Mouse (Mus musculus) skeletal muscle tissue, adult 2 months (tissue): ENCODE data around the gene Pygo2.

Experiments
- DNase-seq: peaks from one replicate; pipeline ENCODE4 v3.0.0-alpha.2; 2012; ENCODE audit warnings: low read depth, low spot score

Gene Pygo2

GRCm38 (mm10) chr3:89392871-89393311 is 37.1 kb upstream of the Pygo2 start:
- DNase-seq, result no peak

- peak; percentile 97 for DNase-seq
Observed at GRCm38 (mm10) chr3:89393605-89394004, 36.4 kb upstream of the Pygo2 start.

- DNase-seq, result peak; percentile 87
Observed at GRCm38 (mm10) chr3:89394006-89394893, 35.8 kb upstream of the Pygo2 start, which contains the start of gene Zbtb7b. TSS of gene Zbtb7b (minus strand) at chr3:89394776.

GRCm38 (mm10) chr3:89394894-89395256 is 35.1 kb upstream of the Pygo2 start:
- DNase-seq, result peak; percentile 84

DNA sequence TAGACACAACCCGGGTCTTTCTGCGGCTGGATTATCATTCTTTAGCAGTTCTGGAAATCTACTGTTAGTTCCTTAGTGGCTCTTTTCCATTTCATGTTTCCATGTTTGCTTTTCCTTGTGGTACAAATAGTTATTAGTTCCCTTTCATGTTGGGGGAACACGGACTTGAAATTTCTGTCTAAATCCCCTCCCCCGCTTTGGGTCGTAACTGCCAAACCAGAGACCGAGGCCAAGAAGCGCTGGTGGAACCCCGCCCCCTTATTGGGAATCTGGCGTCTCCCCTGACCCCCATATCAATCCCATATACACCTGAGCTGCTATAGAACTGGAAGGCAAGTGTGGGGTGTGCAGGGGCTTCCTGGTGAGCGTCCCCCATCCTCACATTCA is 34.6 kb upstream of the Pygo2 start:
- no peak for DNase-seq

DNA sequence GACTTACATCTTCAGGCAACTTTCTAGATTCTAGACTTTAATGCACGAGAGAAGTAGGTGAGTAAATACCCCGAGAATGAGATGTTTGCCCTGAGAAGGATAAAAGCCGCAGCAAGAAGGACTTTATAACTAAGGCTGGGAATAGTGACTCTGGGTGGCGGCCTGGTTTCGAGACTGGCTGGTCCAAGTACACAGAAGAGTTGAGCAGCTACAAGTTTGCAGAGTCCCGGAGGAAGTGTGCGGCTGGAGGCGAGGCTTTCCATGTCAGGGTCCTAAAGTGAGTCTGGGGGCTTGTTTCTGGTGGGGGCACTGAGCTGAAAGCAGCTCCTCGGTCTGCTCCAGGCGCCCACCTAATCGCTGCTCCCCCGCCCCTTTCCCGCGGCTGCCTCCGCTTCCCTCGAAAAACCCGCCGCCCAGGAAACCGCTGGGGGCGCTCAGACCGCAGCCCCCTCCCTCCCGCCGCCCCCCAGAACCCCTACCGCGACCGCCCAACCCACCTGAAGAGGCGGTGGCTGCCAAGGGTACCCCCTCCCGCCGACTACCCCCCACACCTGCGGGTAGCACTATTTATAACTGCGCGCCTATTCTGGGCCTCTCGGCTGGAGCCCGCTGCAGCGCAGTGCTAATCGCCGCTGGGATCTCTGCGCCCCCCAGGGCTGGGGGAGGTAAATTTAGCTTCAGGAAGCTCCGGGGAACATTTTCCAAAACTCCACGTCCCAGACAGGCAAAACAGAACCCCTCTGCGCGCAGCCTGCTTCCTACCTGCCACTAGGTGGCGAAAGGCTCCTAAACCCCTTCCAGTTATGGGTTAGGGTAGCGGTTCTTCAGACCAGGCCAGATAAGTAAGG is 34.0 kb upstream of the Pygo2 start:
- DNase-seq, result no peak

DNA sequence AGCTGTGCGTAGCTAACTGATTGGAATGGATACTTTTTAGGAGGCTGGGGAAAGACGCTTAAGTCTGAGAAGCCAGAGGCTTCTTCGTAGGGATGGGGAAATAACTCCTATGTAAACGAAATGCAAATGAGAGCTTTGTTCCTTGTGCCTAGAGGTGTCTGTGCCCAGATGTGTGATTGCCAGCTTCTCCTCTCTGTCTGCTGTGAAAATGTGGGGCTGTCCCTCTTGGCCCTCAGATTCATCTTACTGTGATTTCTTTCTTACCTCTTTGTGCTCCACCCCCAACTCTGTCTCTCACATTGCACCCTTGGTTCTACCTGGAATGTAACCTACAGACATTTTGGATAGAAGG is 33.4 kb upstream of the Pygo2 start:
- DNase-seq, result no peak

- no peak for DNase-seq
Observed at GRCm38 (mm10) chr3:89401329-89401728, 28.7 kb upstream of the Pygo2 start.

- DNase-seq, result no peak
Observed at GRCm38 (mm10) chr3:89402693-89403092, 27.3 kb upstream of the Pygo2 start, which contains the start of gene Lenep. TSS of gene Lenep (minus strand) at chr3:89402793.

GRCm38 (mm10) chr3:89406887-89407286 is 23.1 kb upstream of the Pygo2 start:
- DNase-seq, result no peak

DNA sequence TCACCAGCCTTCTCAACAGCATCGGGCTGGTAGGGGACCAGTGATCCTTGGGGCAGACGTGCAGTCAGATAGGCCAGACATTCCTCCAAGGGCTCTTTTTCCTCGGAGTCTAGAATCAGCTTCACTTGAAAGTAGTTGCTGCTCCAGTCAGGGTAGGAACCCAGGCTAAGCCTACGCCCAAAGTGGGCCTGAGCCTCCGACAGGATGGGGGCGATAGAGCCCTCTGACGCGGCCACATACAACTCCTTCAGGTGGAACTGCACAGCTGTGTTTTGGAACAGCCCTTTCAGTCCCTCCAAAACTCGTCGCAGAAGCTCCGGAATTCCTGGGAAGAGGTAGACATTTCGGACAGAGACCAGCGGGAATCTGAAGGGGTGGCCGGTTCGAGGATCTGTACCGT is 21.6 kb upstream of the Pygo2 start:
- DNase-seq, result no peak

DNA sequence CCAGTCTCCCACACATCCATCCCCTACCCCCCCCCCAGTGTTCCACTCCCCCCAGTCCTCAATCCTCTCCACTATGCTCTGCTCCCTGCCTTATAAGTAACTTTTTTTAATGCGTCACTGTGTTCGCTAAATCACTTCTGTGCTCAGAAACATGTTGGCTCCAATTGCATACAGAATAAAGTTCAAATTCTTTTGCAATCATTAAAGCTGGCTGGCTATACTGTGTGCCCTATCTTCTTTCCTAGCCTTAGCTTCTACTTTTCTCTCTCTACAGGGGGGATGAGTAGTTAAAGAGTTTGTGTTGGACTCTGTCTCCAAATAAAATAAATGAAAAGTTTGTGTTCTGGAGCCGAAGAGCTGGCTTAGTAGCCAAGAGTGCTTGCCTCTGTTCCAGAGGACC is 20.3 kb upstream of the Pygo2 start:
- DNase-seq, result no peak

DNA sequence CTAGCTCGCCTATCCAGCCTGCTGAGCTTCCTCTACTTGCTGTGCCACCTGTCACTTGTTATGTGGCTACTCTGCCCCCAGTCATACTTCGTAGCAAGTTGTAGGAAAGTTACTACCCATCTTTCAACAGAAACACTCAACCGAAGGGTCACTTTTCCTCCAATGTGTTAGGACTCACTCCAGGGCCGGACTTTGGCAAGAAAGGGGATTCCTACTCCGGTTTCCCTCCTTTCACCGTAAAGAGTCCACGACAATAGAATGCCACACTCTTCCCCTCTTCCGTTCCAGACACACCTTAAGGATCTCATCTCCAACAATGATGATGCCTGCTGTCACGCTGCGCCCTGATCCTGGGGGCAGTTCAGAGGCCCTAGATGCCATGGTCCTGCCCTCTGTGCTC is 19.1 kb upstream of the Pygo2 start:
- no peak for DNase-seq

DNA sequence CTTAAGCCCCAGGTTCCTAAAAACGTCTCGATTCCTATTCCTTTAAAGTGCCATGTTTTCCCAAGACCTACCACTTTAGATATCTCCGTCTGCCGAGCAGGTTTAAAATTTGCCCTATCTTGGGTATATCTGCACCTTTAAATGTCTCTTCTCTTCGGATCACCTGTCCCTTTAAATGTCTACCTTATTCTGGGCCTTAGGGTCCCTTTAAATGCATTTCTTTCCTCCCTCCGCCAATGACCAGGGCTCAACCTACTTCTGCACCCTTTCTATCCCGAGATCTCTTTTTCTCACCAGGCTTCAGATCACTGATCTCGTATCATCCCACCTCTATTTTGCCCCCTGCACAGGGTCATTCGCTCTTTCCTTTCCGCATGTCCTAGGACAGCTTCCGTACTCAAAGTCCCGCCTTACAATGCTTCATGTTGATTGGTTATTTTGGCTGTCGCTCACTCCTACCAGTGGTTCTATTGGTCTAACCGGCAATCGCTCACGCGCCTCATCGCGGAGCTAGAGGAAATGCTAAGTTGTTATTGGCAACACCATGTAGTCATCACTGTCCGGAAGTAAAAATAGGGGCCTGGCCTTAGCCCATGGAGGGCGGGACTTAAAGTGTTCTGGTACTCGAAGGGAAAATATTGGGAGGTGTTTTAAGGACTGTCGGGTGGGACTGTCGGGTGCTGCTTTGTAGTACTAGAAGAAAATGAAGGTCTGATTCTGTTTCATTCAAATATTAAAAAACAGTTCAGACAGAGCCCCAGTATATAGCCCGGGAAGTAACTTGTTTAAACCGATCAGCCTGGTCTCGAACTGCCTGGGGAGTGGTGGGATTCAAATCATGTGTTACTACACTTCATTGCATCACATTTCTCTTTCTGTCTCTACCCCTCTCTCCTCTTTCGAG is 18.3 kb upstream of the Pygo2 start, which contains the start of gene Flad1:
Gene Flad1, minus strand, starts transcription at position 381 of the 904 bp plus-strand sequence.
- DNase-seq, result peak; percentile 100

DNA sequence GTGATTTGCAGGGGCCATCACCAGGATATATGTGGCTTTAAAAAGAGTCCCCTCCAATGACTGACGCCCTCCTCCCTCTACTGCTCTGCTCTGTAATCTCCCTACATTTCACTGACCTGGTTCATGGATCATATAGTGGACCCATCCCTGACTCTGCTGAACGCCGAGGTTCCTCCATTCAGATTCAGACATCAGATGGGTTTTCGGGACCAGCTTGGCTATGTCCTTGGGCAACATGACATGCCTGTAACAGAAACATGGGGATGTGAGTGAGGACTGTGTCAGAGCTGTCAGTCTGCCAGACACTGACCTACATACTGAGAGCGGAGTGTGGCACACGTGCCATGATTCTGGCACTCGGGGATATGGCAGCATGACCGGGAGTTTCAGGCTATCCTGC is 13.9 kb upstream of the Pygo2 start:
- DNase-seq, result no peak

GRCm38 (mm10) chr3:89417131-89417530 is 12.9 kb upstream of the Pygo2 start:
- no peak for DNase-seq

DNA sequence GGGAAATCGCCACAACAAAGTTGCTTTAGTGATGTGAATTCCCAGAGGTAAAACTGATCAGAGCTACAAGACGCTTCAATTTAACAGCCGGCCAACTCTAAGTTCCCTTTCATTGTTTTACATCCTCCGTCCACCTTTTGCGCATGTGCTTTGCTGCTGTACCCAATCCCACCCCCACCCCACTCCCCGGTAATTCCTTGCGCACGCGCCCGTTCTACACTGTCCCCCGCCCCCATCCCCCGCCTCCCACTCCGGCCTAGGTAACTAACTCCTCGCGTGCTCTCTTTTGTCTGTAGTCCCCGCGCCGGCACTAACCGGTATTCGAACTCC is 12.2 kb upstream of the Pygo2 start:
- DNase-seq, result no peak

DNA sequence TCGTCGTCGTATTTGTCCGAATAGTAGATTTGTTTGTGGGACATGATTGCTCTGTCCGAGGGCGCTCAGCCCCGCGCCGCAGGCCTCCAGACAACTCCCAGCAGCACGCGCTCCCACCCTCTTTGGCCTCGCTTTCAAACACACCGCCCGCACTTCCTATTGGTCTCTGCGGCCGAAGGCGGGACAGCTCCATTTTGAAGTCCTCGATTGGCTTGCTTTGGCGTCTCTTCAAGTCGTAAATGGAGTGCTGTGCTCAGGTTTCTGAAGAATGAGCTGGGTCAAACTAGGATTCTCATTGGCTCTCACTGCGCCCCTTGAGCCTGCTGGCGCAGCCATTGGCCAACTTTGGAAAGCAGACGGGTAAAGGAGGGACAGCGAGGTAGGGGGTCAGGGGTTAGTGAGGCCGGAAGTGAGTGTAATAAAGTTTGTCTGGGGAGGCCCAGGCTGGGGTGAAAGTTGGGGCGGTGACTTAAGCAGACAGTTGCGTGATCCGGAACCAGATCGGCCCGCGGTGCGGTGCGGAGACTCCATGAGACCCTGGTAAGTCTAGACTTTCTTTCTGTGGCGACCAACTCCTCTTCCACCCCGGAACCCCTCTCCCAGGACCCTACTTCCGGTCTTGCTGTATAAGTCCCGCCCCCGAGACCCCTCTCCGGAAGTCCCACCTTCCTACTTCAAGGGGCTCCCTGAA is 11.7 kb upstream of the Pygo2 start, which contains the start of the genes Cks1b and Shc1:
Gene Cks1b, minus strand, starts transcription at position 214 of the 691 bp plus-strand sequence.
Gene Shc1, plus strand, starts transcription at position 274 of the 691 bp plus-strand sequence.
- DNase-seq, result peak; percentile 99

GRCm38 (mm10) chr3:89418861-89419250 is 11.2 kb upstream of the Pygo2 start:
- peak; percentile 64 for DNase-seq

DNA sequence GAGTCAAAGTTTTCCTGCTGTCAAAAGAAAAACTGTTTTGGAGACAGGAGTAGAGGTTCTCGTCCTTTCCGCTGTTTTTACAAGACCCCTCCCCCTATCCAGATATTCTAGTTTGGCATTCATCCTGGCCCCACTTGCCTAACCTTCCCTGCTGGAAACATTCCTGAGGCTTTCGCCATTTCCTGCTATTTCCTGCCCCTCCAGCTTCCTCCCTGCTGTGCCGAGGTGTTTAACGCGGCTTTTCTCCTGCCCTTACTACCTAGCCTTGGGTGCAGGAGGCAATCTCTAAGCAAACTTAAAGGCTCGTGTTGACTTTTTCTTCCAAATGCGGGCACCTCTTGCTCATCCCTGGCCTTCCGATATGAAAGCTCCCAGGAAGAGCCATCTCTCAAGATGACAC is 10.4 kb upstream of the Pygo2 start:
- DNase-seq, result no peak

GRCm38 (mm10) chr3:89419981-89420380 is 10.0 kb upstream of the Pygo2 start:
- DNase-seq, result no peak
